Mouse (Mus musculus) heart, postnatal 0 days (tissue): ENCODE data around the gene Slc43a3. TPM values are rescaled to one million over a fixed set of nuclear protein-coding genes. Genes with fewer than 3 reads are reported as not detected.

ENCODE experiments used
- ATAC-seq: fragments of 200-750 bp; cut with Nextera tagmentation; 2 replicates; pipeline ENCODE4 v1.8.0; 2017; ENCODE audit warnings: low read depth, moderate number of reproducible peaks, moderate library complexity; ENCODE audit not compliant: insufficient read depth
- DNase-seq: peaks from one replicate; pipeline ENCODE4 v3.0.0-alpha.2; 2016; ENCODE audit warnings: low spot score
- H3K27ac ChIP-seq: fragments of 300-500 bp; sonication (generic); 2 replicates; pipeline ENCODE4 v1.5.1; 2014; ENCODE audit warnings: low read depth, mild to moderate bottlenecking
- H3K27me3 ChIP-seq: fragments of 300-500 bp; sonication (generic); 2 replicates; pipeline ENCODE4 v1.6.1; 2014; ENCODE audit warnings: low read length, mixed read lengths; ENCODE audit not compliant: control insufficient read depth, insufficient read depth
- H3K36me3 ChIP-seq: fragments of 300-500 bp; sonication (generic); replicated peaks from 2 replicates; pipeline ENCODE4 v1.6.1; 2014; ENCODE audit warnings: low read length, mixed read lengths; ENCODE audit not compliant: control insufficient read depth, insufficient read depth
- H3K4me1 ChIP-seq: fragments of 300-500 bp; sonication (generic); 2 replicates; pipeline ENCODE4 v1.6.1; 2014; ENCODE audit warnings: antibody characterized with exemption; ENCODE audit not compliant: control insufficient read depth, insufficient read depth
- H3K4me2 ChIP-seq: fragments of 300-500 bp; sonication (generic); 2 replicates; pipeline ENCODE4 v1.6.1; 2014; ENCODE audit warnings: low read depth, mild to moderate bottlenecking, low read length, moderate library complexity
- H3K4me3 ChIP-seq: fragments of 300-500 bp; sonication (generic); 2 replicates; pipeline ENCODE4 v1.5.1; 2014; ENCODE audit warnings: low read depth, low read length
- H3K9ac ChIP-seq: fragments of 300-500 bp; sonication (generic); replicated peaks from 2 replicates; pipeline ENCODE4 v1.6.1; 2014; ENCODE audit warnings: low read depth, low read length, mixed read lengths
- H3K9me3 ChIP-seq: fragments of 300-500 bp; sonication (generic); replicated peaks from 2 replicates; pipeline ENCODE4 v1.6.1; 2016; ENCODE audit warnings: low read length; ENCODE audit not compliant: control insufficient read depth
- CTCF ChIP-seq: IDR thresholded peaks from 2 replicates; pipeline ENCODE4 v1.5.1; 2016; ENCODE audit warnings: antibody characterized with exemption, control low read depth, low read depth
- EP300 ChIP-seq: IDR thresholded peaks from 2 replicates; pipeline ENCODE4 v1.6.1; 2016; ENCODE audit warnings: antibody characterized with exemption, low read depth
- WGBS: fragments of 180-500 bp; shearing (Covaris S2); extraction: QIAGEN DNeasy Blood & Tissue Kit; methylation state at CpG from one replicate; pipeline ENCODE4 v1.1.7; 2014; 5-methylcytosine and 5-hydroxymethylcytosine counted together
- polyA plus RNA-seq: library from polyadenylated mRNA; unstranded; fragments of >200 nt; fragmentation: Nextera tagmentation; extraction: Ambion mirVana; gene quantifications from 2 replicates; pipeline ENCODE4 v1.2.1, GENCODE M21; 2015
- total RNA-seq: library from RNA; depleted of rRNA; stranded (reverse); fragments of >200 nt; gene quantifications from 2 replicates; pipeline ENCODE4 v1.2.3, GENCODE M21; 2014; ENCODE audit warnings: low replicate concordance

The Slc43a3 gene
- total and polyA plus RNA-seq, 2 experiments from 2014 or later = 43.5 to 101 TPM

- ATAC-seq = no peak
- Histone ChIP-seq H3K4me2 (no peak overlapping the region), H3K4me3 (no peak overlapping the region), H3K4me1 (no peaks in the 10 kb centered on the region), H3K9ac (no peak overlapping the region), H3K27ac (no peak overlapping the region), H3K9me3 (no peaks in the 10 kb centered on the region), H3K36me3 (peaks cover 87% of the 10 kb centered on the region), H3K27me3 (no peaks in the 10 kb centered on the region)
- DNase-seq = no peak
- WGBS = 70% methylated on average over 2 of the region's 2 CpGs
- TF ChIP-seq CTCF (no peak), EP300 (no peak)
Observed at GRCm38 (mm10) chr2:84948721-84949120, 12.3 kb downstream of the Slc43a3 start.

- DNase-seq (no peak), ATAC-seq (no peak)
- Histone ChIP-seq H3K4me1 (no peaks in the 10 kb centered on the region), H3K4me3 (no peak overlapping the region), H3K9me3 (no peaks in the 10 kb centered on the region), H3K27ac (no peak overlapping the region), H3K36me3 (peaks cover 91% of the 10 kb centered on the region), H3K4me2 (no peak overlapping the region), H3K27me3 (no peaks in the 10 kb centered on the region), H3K9ac (no peak overlapping the region)
- 71% methylated on average over 8 of the region's 8 CpGs for WGBS
- no peak for TF ChIP-seq CTCF
- no peak for TF ChIP-seq EP300
Observed at GRCm38 (mm10) chr2:84951027-84951426, 14.6 kb downstream of the Slc43a3 start.

- Histone ChIP-seq H3K4me2 (no peak overlapping the region), H3K4me1 (no peaks in the 10 kb centered on the region), H3K9ac (no peak overlapping the region), H3K4me3 (no peak overlapping the region), H3K36me3 (peaks cover 89% of the 10 kb centered on the region), H3K9me3 (no peaks in the 10 kb centered on the region), H3K27me3 (no peaks in the 10 kb centered on the region), H3K27ac (no peak overlapping the region)
- ATAC-seq = no peak
- no peak for DNase-seq
- WGBS = 82% methylated on average over 1 of the region's 1 CpGs
- no peak for TF ChIP-seq CTCF
- TF ChIP-seq EP300 = no peak
Observed at GRCm38 (mm10) chr2:84952251-84952650, 15.9 kb downstream of the Slc43a3 start.

- no peak overlapping the region for H3K9ac ChIP-seq
- TF ChIP-seq EP300 (no peak), CTCF (no peak)
- DNase-seq (no peak), ATAC-seq (no peak)
- no peak overlapping the region for H3K27ac ChIP-seq
- no peak overlapping the region for H3K4me2 ChIP-seq
- H3K36me3 ChIP-seq = peaks cover 89% of the 10 kb centered on the region
- H3K27me3 ChIP-seq = no peaks in the 10 kb centered on the region
- H3K4me3 ChIP-seq = no peak overlapping the region
- WGBS = 80% methylated on average over 4 of the region's 4 CpGs
- H3K4me1 ChIP-seq = no peaks in the 10 kb centered on the region
- no peaks in the 10 kb centered on the region for H3K9me3 ChIP-seq
Observed at GRCm38 (mm10) chr2:84952693-84953092, 16.3 kb downstream of the Slc43a3 start.

- 80% methylated on average over 9 of the region's 9 CpGs for WGBS
- peaks cover 72% of the 10 kb centered on the region for H3K36me3 ChIP-seq
- ATAC-seq = no peak
Observed at GRCm38 (mm10) chr2:84955435-84955834, 19.1 kb downstream of the Slc43a3 start.

GRCm38 (mm10) chr2:84956274-84956673 lies 19.9 kb downstream of the Slc43a3 start:
- Histone ChIP-seq H3K27me3 (no peaks in the 10 kb centered on the region), H3K9ac (no peak overlapping the region), H3K4me2 (no peak overlapping the region), H3K4me1 (0 out of 2 replicates have a peak, but pooled peaks cover 4% of the 10 kb centered on the region), H3K36me3 (peaks cover 64% of the 10 kb centered on the region), H3K9me3 (no peaks in the 10 kb centered on the region), H3K4me3 (no peak overlapping the region), H3K27ac (no peak overlapping the region)
- DNase-seq (peak; percentile 47), ATAC-seq (0 out of 2 replicates have a peak, but pooled peaks have one; percentile 47)
- 49% methylated on average over 5 of the region's 5 CpGs for WGBS
- TF ChIP-seq EP300 (no peak), CTCF (peak; percentile 75)

More at GRCm38 (mm10) chr2:84955435-84955834, 19.1 kb downstream of the Slc43a3 start:
- Histone ChIP-seq H3K4me2 (no peak overlapping the region), H3K9me3 (no peaks in the 10 kb centered on the region), H3K4me1 (no peaks in the 10 kb centered on the region), H3K9ac (no peak overlapping the region), H3K27me3 (no peaks in the 10 kb centered on the region), H3K4me3 (no peak overlapping the region), H3K27ac (no peak overlapping the region)
- TF ChIP-seq EP300 (no peak), CTCF (no peak)
- no peak for DNase-seq
